Mouse (Mus musculus) CH12.LX (cell line): ENCODE data around the gene Tmem150a. TPM values are rescaled to one million over a fixed set of nuclear protein-coding genes. Genes with fewer than 3 reads are reported as not detected.
A peak's percentile ranks its signal among the peaks of the same experiment; 100 is the strongest.

ENCODE experiments used
- DNase-seq: peaks from one replicate; pipeline ENCODE4 v3.0.0-alpha.2; 2013; ENCODE audit errors: extremely low read depth
- H3K27ac ChIP-seq: 2 replicates; pipeline ENCODE4 v1.5.1; 2012; ENCODE audit warnings: low read depth, mild to moderate bottlenecking, control low read depth, moderate library complexity; ENCODE audit not compliant: insufficient read depth
- H3K27me3 ChIP-seq: replicated peaks from 2 replicates; pipeline ENCODE3; 2012; ENCODE audit warnings: inconsistent platforms
- H3K36me3 ChIP-seq, 2 experiments: replicated peaks in 1 of 2; 2 replicates each; pipeline versions ENCODE3 to v1.6.1; 2012; ENCODE audit warnings: inconsistent platforms in 1 of 2, low read length in 1 of 2, mild to moderate bottlenecking in 1 of 2, mixed read lengths in 1 of 2, moderate library complexity in 1 of 2; ENCODE audit not compliant: control insufficient read depth in 1 of 2, insufficient read depth in 1 of 2
- H3K4me1 ChIP-seq, 2 experiments: 2 replicates each; pipeline ENCODE4 v1.6.1; 2012; ENCODE audit warnings: inconsistent platforms in 1 of 2, moderate library complexity in 1 of 2; ENCODE audit not compliant: insufficient read depth in 2 of 2, control insufficient read depth in 1 of 2
- H3K4me2 ChIP-seq: 2 replicates; pipeline ENCODE4 v1.6.1; 2012; ENCODE audit warnings: low read depth, mild to moderate bottlenecking, control low read depth; ENCODE audit not compliant: poor library complexity, insufficient read depth, severe bottlenecking
- H3K4me3 ChIP-seq, 3 experiments: fragments of 150-350 bp in 1 of 3; sonication (generic) in 1 of 3; replicated peaks in 1 of 3; 2 replicates each; pipeline versions ENCODE3 to v1.5.1; 2011 to 2012; ENCODE audit warnings: low read depth in 2 of 3, low read length in 2 of 3, mild to moderate bottlenecking in 2 of 3, moderate library complexity in 2 of 3, control low read depth in 1 of 3, improper control_type of control experiment in 1 of 3, inconsistent platforms in 1 of 3, mixed read lengths in 1 of 3; ENCODE audit not compliant: poor library complexity in 1 of 3
- H3K79me2 ChIP-seq: replicated peaks from 2 replicates; pipeline ENCODE4 v1.6.1; 2012; ENCODE audit warnings: mild to moderate bottlenecking, moderate library complexity; ENCODE audit not compliant: control insufficient read depth, poor library complexity, insufficient read depth, severe bottlenecking; ENCODE audit errors: extremely low read depth
- H3K9ac ChIP-seq: 2 replicates; pipeline ENCODE4 v1.6.1; 2012; ENCODE audit warnings: low read depth, mild to moderate bottlenecking, control low read depth, moderate library complexity; ENCODE audit not compliant: insufficient read depth
- H3K9me3 ChIP-seq: replicated peaks from 2 replicates; pipeline ENCODE3; 2012; ENCODE audit warnings: low read length, inconsistent platforms, mixed read lengths
- BHLHE40 ChIP-seq: IDR thresholded peaks from 2 replicates; pipeline ENCODE4 v1.6.1; 2011; ENCODE audit warnings: mild to moderate bottlenecking, low read depth, low read length, improper control_type of control experiment
- CHD1 ChIP-seq: IDR thresholded peaks from 2 replicates; pipeline ENCODE4 v1.6.1; 2012; ENCODE audit warnings: low read depth, low read length, improper control_type of control experiment, inconsistent platforms
- CHD2 ChIP-seq: IDR thresholded peaks from 2 replicates; pipeline ENCODE4 v1.6.1; 2011; ENCODE audit warnings: low read length, improper control_type of control experiment
- CTCF ChIP-seq, 2 experiments: IDR thresholded peaks in 1 of 2; conservative IDR thresholded peaks in 1 of 2; 2 replicates each; pipeline ENCODE4 v1.5.1; 2011 to 2012; ENCODE audit warnings: low read depth in 2 of 2, low read length in 2 of 2, improper control_type of control experiment in 1 of 2, inconsistent platforms in 1 of 2, mild to moderate bottlenecking in 1 of 2, moderate library complexity in 1 of 2
- E2F4 ChIP-seq: IDR thresholded peaks from 2 replicates; pipeline ENCODE4 v1.6.1; 2011; ENCODE audit warnings: low read depth, low read length, improper control_type of control experiment; ENCODE audit not compliant: insufficient replicate concordance
- ELF1 ChIP-seq: IDR thresholded peaks from 2 replicates; pipeline ENCODE4 v1.6.1; 2014; ENCODE audit warnings: low read depth, mild to moderate bottlenecking, inconsistent platforms, low read length, improper control_type of control experiment
- EP300 ChIP-seq: IDR thresholded peaks from 2 replicates; pipeline ENCODE4 v1.6.1; 2011; ENCODE audit warnings: low read length, improper control_type of control experiment
- ETS1 ChIP-seq: conservative IDR thresholded peaks from 2 replicates; pipeline ENCODE4 v1.6.1; 2012; ENCODE audit warnings: low read depth, mild to moderate bottlenecking, inconsistent platforms, low read length, improper control_type of control experiment, moderate library complexity
- GABPA ChIP-seq: IDR thresholded peaks from 2 replicates; pipeline ENCODE4 v1.6.1; 2012; ENCODE audit warnings: low read depth, low read length, improper control_type of control experiment, inconsistent platforms; ENCODE audit not compliant: insufficient replicate concordance
- HCFC1 ChIP-seq: IDR thresholded peaks from 2 replicates; pipeline ENCODE4 v1.6.1; 2012; ENCODE audit warnings: low read depth, mild to moderate bottlenecking, inconsistent platforms, low read length, improper control_type of control experiment
- IRF4 ChIP-seq: IDR thresholded peaks from 2 replicates; pipeline ENCODE4 v1.6.1; 2014; ENCODE audit warnings: low read depth, mild to moderate bottlenecking, inconsistent platforms, low read length, improper control_type of control experiment
- JUN ChIP-seq: IDR thresholded peaks from 2 replicates; pipeline ENCODE4 v1.6.1; 2011; ENCODE audit warnings: low read depth, mild to moderate bottlenecking, low read length, improper control_type of control experiment, moderate library complexity; ENCODE audit not compliant: insufficient read depth
- JUND ChIP-seq: conservative IDR thresholded peaks from 2 replicates; pipeline ENCODE4 v1.6.1; 2011; ENCODE audit warnings: low read depth, low read length, improper control_type of control experiment
- KAT2A ChIP-seq: IDR thresholded peaks from 2 replicates; pipeline ENCODE4 v1.6.1; 2012; ENCODE audit warnings: low read length, improper control_type of control experiment, inconsistent platforms; ENCODE audit not compliant: insufficient replicate concordance
- MAFK ChIP-seq: IDR thresholded peaks from 2 replicates; pipeline ENCODE4 v1.6.1; 2011; ENCODE audit warnings: low read length, improper control_type of control experiment; ENCODE audit not compliant: insufficient replicate concordance
- MAX ChIP-seq: IDR thresholded peaks from 2 replicates; pipeline ENCODE4 v1.6.1; 2011; ENCODE audit warnings: low read length, improper control_type of control experiment
- MAZ ChIP-seq: IDR thresholded peaks from 2 replicates; pipeline ENCODE4 v1.6.1; 2012; ENCODE audit warnings: low read depth, mild to moderate bottlenecking, inconsistent platforms, low read length, improper control_type of control experiment, moderate library complexity
- MEF2A ChIP-seq: IDR thresholded peaks from 2 replicates; pipeline ENCODE4 v1.6.1; 2014; ENCODE audit warnings: low read depth, mild to moderate bottlenecking, inconsistent platforms, low read length, improper control_type of control experiment, borderline replicate concordance
- MXI1 ChIP-seq: IDR thresholded peaks from 2 replicates; pipeline ENCODE4 v1.6.1; 2011; ENCODE audit warnings: mild to moderate bottlenecking, low read depth, low read length, improper control_type of control experiment
- MYC ChIP-seq: IDR thresholded peaks from 2 replicates; pipeline ENCODE4 v1.6.1; 2011; ENCODE audit warnings: low read depth, mild to moderate bottlenecking, improper control_type of control experiment, low read length
- NELFE ChIP-seq: IDR thresholded peaks from 2 replicates; pipeline ENCODE4 v1.6.1; 2011; ENCODE audit warnings: low read depth, low read length, improper control_type of control experiment
- NRF1 ChIP-seq: IDR thresholded peaks from 2 replicates; pipeline ENCODE4 v1.6.1; 2014; ENCODE audit warnings: low read depth, mild to moderate bottlenecking, inconsistent platforms, low read length, improper control_type of control experiment, moderate library complexity
- PAX5 ChIP-seq: IDR thresholded peaks from 2 replicates; pipeline ENCODE4 v1.6.1; 2012; ENCODE audit warnings: low read length, inconsistent platforms, mixed read lengths
- POLR2A ChIP-seq: IDR thresholded peaks from 2 replicates; pipeline ENCODE4 v1.6.1; 2011; ENCODE audit warnings: low read depth, mild to moderate bottlenecking, improper control_type of control experiment, low read length
- POLR2AphosphoS2 ChIP-seq: IDR thresholded peaks from 2 replicates; pipeline ENCODE4 v1.6.1; 2011; ENCODE audit warnings: low read depth, low read length, improper control_type of control experiment
- RAD21 ChIP-seq: IDR thresholded peaks from 2 replicates; pipeline ENCODE4 v1.6.1; 2011; ENCODE audit warnings: low read depth, mild to moderate bottlenecking, low read length, improper control_type of control experiment, moderate library complexity
- RCOR1 ChIP-seq: conservative IDR thresholded peaks from 2 replicates; pipeline ENCODE4 v1.6.1; 2012; ENCODE audit warnings: low read depth, mild to moderate bottlenecking, inconsistent platforms, low read length, improper control_type of control experiment
- SIN3A ChIP-seq: IDR thresholded peaks from 2 replicates; pipeline ENCODE4 v1.6.1; 2012; ENCODE audit warnings: low read length, improper control_type of control experiment, inconsistent platforms
- SMC3 ChIP-seq: IDR thresholded peaks from 2 replicates; pipeline ENCODE4 v1.6.1; 2011; ENCODE audit warnings: low read depth, low read length, improper control_type of control experiment
- TBP ChIP-seq: conservative IDR thresholded peaks from 2 replicates; pipeline ENCODE4 v1.6.1; 2011; ENCODE audit warnings: low read depth, low read length, improper control_type of control experiment
- TCF12 ChIP-seq: IDR thresholded peaks from 2 replicates; pipeline ENCODE4 v1.6.1; 2014; ENCODE audit warnings: low read depth, mild to moderate bottlenecking, inconsistent platforms, low read length, improper control_type of control experiment
- UBTF ChIP-seq: IDR thresholded peaks from 2 replicates; pipeline ENCODE4 v1.6.1; 2012; ENCODE audit warnings: low read depth, mild to moderate bottlenecking, inconsistent platforms, low read length, improper control_type of control experiment, moderate library complexity
- USF1 ChIP-seq: IDR thresholded peaks from 2 replicates; pipeline ENCODE4 v1.6.1; 2014; ENCODE audit warnings: low read depth, mild to moderate bottlenecking, inconsistent platforms, low read length, improper control_type of control experiment
- USF2 ChIP-seq: conservative IDR thresholded peaks from 2 replicates; pipeline ENCODE4 v1.6.1; 2011; ENCODE audit warnings: low read depth, low read length, improper control_type of control experiment
- ZC3H11A ChIP-seq: IDR thresholded peaks from 2 replicates; pipeline ENCODE4 v1.6.1; 2012; ENCODE audit warnings: low read depth, mild to moderate bottlenecking, inconsistent platforms, low read length, improper control_type of control experiment
- ZKSCAN1 ChIP-seq: IDR thresholded peaks from 2 replicates; pipeline ENCODE4 v1.6.1; 2012; ENCODE audit warnings: low read depth, inconsistent platforms, low read length, improper control_type of control experiment, borderline replicate concordance
- ZMIZ1 ChIP-seq: IDR thresholded peaks from 2 replicates; pipeline ENCODE4 v1.6.1; 2012; ENCODE audit warnings: low read depth, mild to moderate bottlenecking, inconsistent platforms, low read length, improper control_type of control experiment
- ZNF384 ChIP-seq: IDR thresholded peaks from 2 replicates; pipeline ENCODE4 v1.6.1; 2012; ENCODE audit warnings: low read depth, low read length, improper control_type of control experiment, inconsistent platforms
- dilution Hi-C: fragments of 300-500 bp; cut with MboI; formaldehyde crosslinking; loops from 2 replicates; pipeline ENCODE4 v1.14.3; 2020; ENCODE audit warnings: low sequenced_read_pairs; ENCODE audit not compliant: extremely low pct_unique_long_range_greater_than_20kb, extremely low pct_ligation_motif_present
- in situ Hi-C: fragments of 300-500 bp; cut with MboI; formaldehyde crosslinking; loops from 3 replicates; pipeline ENCODE4 v1.14.3; 2019; ENCODE audit warnings: low sequenced_read_pairs, low pct_ligation_motif_present, low pct_unique_long_range_greater_than_20kb, mixed read lengths
- polyA plus RNA-seq: library from polyadenylated mRNA; unstranded; fragments of >175 nt; gene quantifications from 2 replicates; pipeline ENCODE4 v1.2.1, GENCODE M21; 2012; ENCODE audit warnings: low read depth; ENCODE audit not compliant: insufficient read length
- total RNA-seq, 2 experiments: library from RNA; depleted of rRNA; stranded (reverse); fragments of 300-350 nt in 1 of 2; fragments of >200 nt in 1 of 2; gene quantifications; 2 replicates each; pipeline ENCODE4 v1.2.3; 2012 to 2014

Tmem150a gene
- total and polyA plus RNA-seq, 3 experiments = 0.24 to 0.93 (median 0.59) TPM

- peaks cover 3 to 14% of the 10 kb centered on the region in 2 experiments for H3K36me3 ChIP-seq
- peaks cover 10% of the 10 kb centered on the region for H3K27me3 ChIP-seq
- H3K9ac ChIP-seq = peak within 1 kb of the TSS; percentile 46; the same call in 1 of the 2 replicates
- H3K9me3 ChIP-seq = no peaks in the 10 kb centered on the region
- H3K79me2 ChIP-seq = no peaks in the 10 kb centered on the region
- H3K27ac ChIP-seq = no peak within 1 kb of the TSS
- H3K4me1 ChIP-seq = peaks cover under 1 to 16% of the 10 kb centered on the region in 2 experiments; a peak in 2 of 4 replicates
- peak within 1 kb of the TSS; percentile 54 to 68 (median 67) for H3K4me3 ChIP-seq
- in situ Hi-C loops = no loop called here
- peak within 1 kb of the TSS; percentile 33 for H3K4me2 ChIP-seq
- TF ChIP-seq JUND (no peak), IRF4 (peak; percentile 48; the same call in 1 of the 2 replicates), RCOR1 (no peak), HCFC1 (no peak), NRF1 (no peak), SMC3 (0 out of 2 replicates have a peak, but pooled peaks have one; percentile 13), ZKSCAN1 (no peak), MAX (no peak), EP300 (no peak), MAZ (peak; percentile 63; the same call in 1 of the 2 replicates), TBP (no peak), ETS1 (no peak), TCF12 (peak; percentile 38; the same call in 1 of the 2 replicates), MYC (no peak), KAT2A (no peak), MXI1 (no peak; the same call in 1 of the 2 replicates), JUN (no peak), USF1 (no peak), CTCF (conservative IDR thresholded peaks at IDR 0.05 in 1 of 2, IDR thresholded peaks at IDR 0.05 in 1 of 2; ENCODE audit: low read depth in 2 of 2, low read length in 2 of 2) (peak in 1 of 2 experiments; percentile 64; a peak in 2 of 4 replicates), ELF1 (no peak), GABPA (no peak), NELFE (no peak), POLR2AphosphoS2 (no peak), USF2 (no peak), RAD21 (no peak; the same call in 1 of the 2 replicates), POLR2A (peak; percentile 19; the same call in 1 of the 2 replicates), UBTF (peak; percentile 75; the same call in 1 of the 2 replicates), ZNF384 (no peak), PAX5 (no peak), MAFK (no peak), E2F4 (no peak), CHD2 (no peak), ZMIZ1 (no peak), ZC3H11A (no peak), MEF2A (no peak), CHD1 (no peak), BHLHE40 (no peak), SIN3A (no peak)
- TF ChIP-seq, all 38 proteins: peak for 7
- no peak for DNase-seq
- dilution Hi-C loops = no loop called here
These were observed 25.0 kb downstream of the Tmem150a start, which contains the start of gene Vamp5 for GRCm38 (mm10) chr6:72380131-72380770. Vamp5 (minus strand) TSS chr6:72380468.
